Mouse (Mus musculus): Measurements from ENCODE around the gene Amn. TPM values are rescaled to one million over a fixed set of nuclear protein-coding genes. Genes with fewer than 3 reads are reported as not detected.

The Amn gene
- polyA plus RNA-seq, 2 experiments from 2014 or later, result not detected

GRCm38 (mm10) chr12:111324536-111324935 is 53.6 kb downstream of the Amn start:
- ATAC-seq, result no peak

DNA sequence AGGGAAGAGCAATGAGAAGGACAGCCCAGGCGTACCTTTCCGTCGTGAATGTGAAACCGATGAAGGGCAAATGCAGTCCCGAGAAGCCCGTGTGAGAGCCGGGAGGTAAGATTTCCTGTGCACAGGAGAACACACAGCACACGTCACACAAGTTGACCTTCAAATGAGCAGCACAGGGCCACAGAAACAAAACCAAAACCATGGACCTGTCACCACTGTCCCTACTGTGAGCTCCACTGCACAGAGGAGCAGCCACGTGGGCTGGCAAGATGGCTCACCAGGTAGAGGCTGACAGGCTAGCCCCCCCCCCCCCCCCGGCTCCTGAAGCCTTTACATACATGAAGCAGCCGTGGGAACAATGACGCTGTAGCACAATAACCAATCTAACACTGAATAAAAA is 54.1 kb downstream of the Amn start:
- no peak for ATAC-seq

DNA sequence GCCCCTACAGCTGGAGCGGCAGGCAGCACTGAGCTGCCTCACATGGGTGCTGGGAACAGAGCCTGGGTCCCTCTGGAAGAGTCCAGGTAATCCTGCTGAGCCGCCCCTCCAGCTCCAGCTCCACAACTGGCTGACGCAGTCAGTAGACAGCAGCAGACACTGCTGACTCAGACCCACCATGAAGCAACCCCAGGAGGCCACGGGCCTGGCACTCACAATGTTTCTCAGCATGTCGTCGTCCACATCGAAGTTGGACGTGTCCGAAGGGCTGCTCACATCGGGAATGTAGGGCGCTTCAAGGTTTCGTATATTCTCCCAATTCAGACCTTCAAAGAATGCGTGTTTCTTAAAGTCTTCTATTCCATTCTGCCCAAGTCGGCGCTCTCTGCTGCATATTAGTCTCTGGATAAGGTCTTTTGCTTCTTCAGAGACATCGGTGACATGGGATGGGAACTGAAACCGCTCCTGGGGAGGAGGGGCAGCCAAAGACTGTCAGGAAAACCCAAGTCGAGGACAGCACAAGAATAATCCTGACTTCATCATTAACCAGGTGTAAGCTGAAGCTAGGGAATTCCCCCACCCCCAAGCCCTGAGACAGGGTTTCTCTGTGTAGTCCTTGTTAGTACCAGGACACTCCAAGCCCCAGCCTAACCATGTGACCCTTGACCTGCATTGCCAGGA is 55.0 kb downstream of the Amn start:
- no peak for ATAC-seq

Other genes starting within 250 kb of the Amn start
- 10 to 100 TPM; 11.7 to 16.0 TPM for gene Rcor1, start 231.7 kb upstream of the Amn start, polyA plus RNA-seq (2017; shearing (Covaris generic))
- 10 to 100 TPM; 14.1 to 15.5 TPM for gene Traf3, start 104.7 kb upstream of the Amn start, polyA plus RNA-seq (2017; shearing (Covaris generic))
- gene 4930595D18Rik, start 86.6 kb upstream of the Amn start, polyA plus RNA-seq (2017; shearing (Covaris generic)), result 1 to 10 TPM in 1 of 2 experiments, not detected in 1; 1.2 TPM
- under 1 TPM; 0.32 to 0.43 TPM for gene Cdc42bpb, start 106.6 kb downstream of the Amn start, polyA plus RNA-seq (2017; shearing (Covaris generic))
- gene Lbhd2, start 135.7 kb downstream of the Amn start, polyA plus RNA-seq (2017; shearing (Covaris generic)), result not detected
- not detected for gene Exoc3l4, start 145.9 kb downstream of the Amn start, polyA plus RNA-seq (2017; shearing (Covaris generic))
- gene Tnfaip2, start 171.4 kb downstream of the Amn start, polyA plus RNA-seq (2017; shearing (Covaris generic)), result not detected
- not detected for gene Gm266, start 214.7 kb downstream of the Amn start, polyA plus RNA-seq (2017; shearing (Covaris generic))

Measured in CD4-positive, CD25-positive, alpha-beta regulatory T cell, adult 4 months (primary cell).